ENCODE assay signal across 1 mouse cellular context in genomic region chr14:51083805-51084204, GRCm38 (mm10).
A peak's percentile ranks its signal among the peaks of the same experiment; 100 is the strongest.
TF ChIP-seq lines count a peak whose summit lies in the region.

No protein-coding gene starts in this region.

TF ChIP-seq in CH12.LX, 34 proteins besides CTCF, POLR2A, EP300 and RAD21 (continued from another document):
- TF ChIP-seq TBP (conservative IDR thresholded peaks at IDR 0.05; ENCODE audit: low read depth, low read length): no peak
- TF ChIP-seq PAX5 (IDR thresholded peaks at IDR 0.05; ENCODE audit: low read length): no peak
- TF ChIP-seq MYC (IDR thresholded peaks at IDR 0.05; ENCODE audit: low read depth, low read length): peak; percentile 73
